Mouse (Mus musculus): Measurements from ENCODE around the gene Igf2. TPM values are rescaled to one million over a fixed set of nuclear protein-coding genes. Genes with fewer than 3 reads are reported as not detected.

Igf2 gene
- total and polyA plus RNA-seq, 2 experiments from 2014 or later: 1,040 to 1,317 TPM

DNA sequence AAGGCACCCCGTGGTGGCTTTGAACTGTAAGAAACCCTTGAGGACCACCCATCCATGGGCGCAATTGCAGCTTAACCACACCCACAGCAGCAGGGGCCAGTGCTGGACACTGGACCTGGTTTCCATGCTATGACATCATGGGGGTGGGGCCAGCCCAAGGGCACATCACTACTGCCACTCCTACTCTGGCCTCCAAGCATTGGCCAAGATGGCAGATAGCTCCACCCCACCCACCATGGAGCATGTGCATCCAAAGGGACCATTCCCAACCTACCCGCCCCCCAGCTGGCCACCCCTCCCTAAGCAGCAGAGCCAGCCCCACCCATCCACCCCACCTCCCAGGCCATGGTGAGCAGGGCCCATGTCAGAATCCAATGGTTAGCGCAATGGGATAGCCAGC is 10.6 kb downstream of the Igf2 start:
- ATAC-seq (ENCODE audit: insufficient read depth, low read depth): peak; percentile 39
- peaks cover 67% of the 10 kb centered on the region for H3K27me3 ChIP-seq (ENCODE audit: control insufficient read depth, insufficient read depth, low read length)
- no peaks in the 10 kb centered on the region for H3K9me3 ChIP-seq (replicated peaks; ENCODE audit: control insufficient read depth, low read length)
- no peak overlapping the region for H3K27ac ChIP-seq (ENCODE audit: low read depth)
- peaks cover 19% of the 10 kb centered on the region for H3K36me3 ChIP-seq (replicated peaks; ENCODE audit: control insufficient read depth, insufficient read depth, low read length)
- no peak overlapping the region for H3K9ac ChIP-seq (replicated peaks; ENCODE audit: low read depth, low read length)
- H3K4me1 ChIP-seq (ENCODE audit: control insufficient read depth, insufficient read depth): no peaks in the 10 kb centered on the region
- peak overlapping the region; percentile 63 for H3K4me3 ChIP-seq (ENCODE audit: low read depth, low read length)
- peak; percentile 67 for DNase-seq (ENCODE audit: low spot score)
- H3K4me2 ChIP-seq (ENCODE audit: low read depth, low read length): peak overlapping the region; percentile 73
- no peak for TF ChIP-seq EP300 (IDR thresholded peaks at IDR 0.05; ENCODE audit: low read depth)
- TF ChIP-seq CTCF (IDR thresholded peaks at IDR 0.05; ENCODE audit: low read depth): no peak
- 48% methylated on average over 4 of the region's 4 CpGs for WGBS

DNA sequence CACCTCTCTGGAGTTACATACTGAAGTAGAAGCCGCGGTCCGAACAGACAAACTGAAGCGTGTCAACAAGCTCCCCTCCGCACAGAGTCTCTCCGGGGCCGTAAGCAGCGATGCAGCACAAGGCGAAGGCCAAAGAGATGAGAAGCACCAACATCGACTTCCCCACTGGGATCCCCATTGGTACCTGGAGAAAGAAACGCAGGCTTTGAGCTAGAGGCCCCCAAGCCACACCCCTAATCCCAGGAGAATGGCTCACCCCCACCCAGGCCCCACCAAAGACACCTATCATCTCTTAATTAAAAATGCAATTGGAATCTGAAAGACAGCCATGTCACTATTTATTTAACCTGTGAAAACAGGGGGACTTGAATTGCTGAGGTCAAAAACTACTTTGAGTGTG is 11.0 kb downstream of the Igf2 start:
- H3K36me3 ChIP-seq (replicated peaks; ENCODE audit: control insufficient read depth, insufficient read depth, low read length): peaks cover 19% of the 10 kb centered on the region
- no peak for ATAC-seq (ENCODE audit: insufficient read depth, low read depth)
- no peaks in the 10 kb centered on the region for H3K4me1 ChIP-seq (ENCODE audit: control insufficient read depth, insufficient read depth)
- TF ChIP-seq EP300 (IDR thresholded peaks at IDR 0.05; ENCODE audit: low read depth): no peak
- TF ChIP-seq CTCF (IDR thresholded peaks at IDR 0.05; ENCODE audit: low read depth): no peak
- peaks cover 62% of the 10 kb centered on the region for H3K27me3 ChIP-seq (ENCODE audit: control insufficient read depth, insufficient read depth, low read length)
- no peak for DNase-seq (ENCODE audit: low spot score)
- no peaks in the 10 kb centered on the region for H3K9me3 ChIP-seq (replicated peaks; ENCODE audit: control insufficient read depth, low read length)
- H3K4me2 ChIP-seq (ENCODE audit: low read depth, low read length): peak overlapping the region; percentile 73
- no peak overlapping the region for H3K9ac ChIP-seq (replicated peaks; ENCODE audit: low read depth, low read length)
- 18% methylated on average over 11 of the region's 11 CpGs for WGBS
- H3K4me3 ChIP-seq (ENCODE audit: low read depth, low read length): peak overlapping the region; percentile 25
- no peak overlapping the region for H3K27ac ChIP-seq (ENCODE audit: low read depth)

DNA sequence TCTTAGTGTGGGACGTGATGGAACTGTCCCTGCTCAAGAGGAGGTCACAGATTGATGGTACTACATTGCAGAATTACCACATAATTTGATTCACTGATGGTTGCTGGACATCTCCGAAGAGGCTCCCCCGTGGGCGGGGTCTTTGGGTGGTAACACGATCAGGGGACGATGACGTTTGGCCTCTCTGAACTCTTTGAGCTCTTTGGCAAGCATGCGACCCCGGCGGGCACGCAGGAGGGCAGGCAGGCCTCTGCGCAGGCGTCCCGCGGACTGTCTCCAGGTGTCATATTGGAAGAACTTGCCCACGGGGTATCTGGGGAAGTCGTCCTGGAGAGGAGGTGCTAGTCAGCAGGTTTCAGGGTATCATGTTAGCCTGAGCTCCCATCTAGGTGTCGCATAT is 12.9 kb downstream of the Igf2 start:
- DNase-seq (ENCODE audit: low spot score) (no peak), ATAC-seq (ENCODE audit: insufficient read depth, low read depth) (no peak)
- H3K9ac ChIP-seq (replicated peaks; ENCODE audit: low read depth, low read length): no peak overlapping the region
- no peak for TF ChIP-seq EP300 (IDR thresholded peaks at IDR 0.05; ENCODE audit: low read depth)
- no peak for TF ChIP-seq CTCF (IDR thresholded peaks at IDR 0.05; ENCODE audit: low read depth)
- H3K27ac ChIP-seq (ENCODE audit: low read depth): no peak overlapping the region
- no peaks in the 10 kb centered on the region for H3K9me3 ChIP-seq (replicated peaks; ENCODE audit: control insufficient read depth, low read length)
- peaks cover 43% of the 10 kb centered on the region for H3K27me3 ChIP-seq (ENCODE audit: control insufficient read depth, insufficient read depth, low read length)
- no peak overlapping the region for H3K4me2 ChIP-seq (ENCODE audit: low read depth, low read length)
- WGBS: 28% methylated on average over 18 of the region's 18 CpGs
- H3K4me1 ChIP-seq (ENCODE audit: control insufficient read depth, insufficient read depth): no peaks in the 10 kb centered on the region
- H3K36me3 ChIP-seq (replicated peaks; ENCODE audit: control insufficient read depth, insufficient read depth, low read length): peaks cover 19% of the 10 kb centered on the region
- H3K4me3 ChIP-seq (ENCODE audit: low read depth, low read length): no peak overlapping the region

DNA sequence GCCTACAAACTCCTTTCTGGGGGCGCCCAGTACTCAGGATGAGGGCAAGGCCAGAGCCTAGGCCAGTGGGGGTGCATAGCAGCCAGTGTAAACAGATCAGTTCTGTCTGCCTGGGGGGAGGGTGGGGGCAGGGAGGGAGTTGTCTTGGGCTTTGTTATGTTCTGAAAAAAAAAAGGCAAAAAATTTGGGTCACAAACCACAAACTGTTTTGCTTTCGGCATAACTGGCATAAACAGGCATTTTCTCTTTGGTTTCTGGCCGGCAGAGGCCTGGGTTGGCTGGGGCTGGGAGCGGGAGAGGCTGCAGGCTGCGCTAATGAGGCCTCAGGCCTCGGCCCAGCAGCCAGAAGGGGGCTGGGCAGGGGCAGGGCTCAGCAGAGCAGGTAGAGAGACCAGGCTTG is 19.9 kb downstream of the Igf2 start:
- Histone ChIP-seq H3K4me1 (ENCODE audit: control insufficient read depth, insufficient read depth) (0 out of 2 replicates have a peak, but pooled peaks cover 7% of the 10 kb centered on the region), H3K9ac (replicated peaks; ENCODE audit: low read depth, low read length) (no peak overlapping the region), H3K27me3 (ENCODE audit: control insufficient read depth, insufficient read depth, low read length) (no peaks in the 10 kb centered on the region), H3K27ac (ENCODE audit: low read depth) (no peak overlapping the region), H3K9me3 (replicated peaks; ENCODE audit: control insufficient read depth, low read length) (no peaks in the 10 kb centered on the region), H3K4me3 (ENCODE audit: low read depth, low read length) (no peak overlapping the region), H3K4me2 (ENCODE audit: low read depth, low read length) (no peak overlapping the region), H3K36me3 (replicated peaks; ENCODE audit: control insufficient read depth, insufficient read depth, low read length) (no peaks in the 10 kb centered on the region)
- no peak for DNase-seq (ENCODE audit: low spot score)
- WGBS: 73% methylated on average over 6 of the region's 6 CpGs
- no peak for ATAC-seq (ENCODE audit: insufficient read depth, low read depth)
- TF ChIP-seq EP300 (IDR thresholded peaks at IDR 0.05; ENCODE audit: low read depth) (no peak), CTCF (IDR thresholded peaks at IDR 0.05; ENCODE audit: low read depth) (no peak)

DNA sequence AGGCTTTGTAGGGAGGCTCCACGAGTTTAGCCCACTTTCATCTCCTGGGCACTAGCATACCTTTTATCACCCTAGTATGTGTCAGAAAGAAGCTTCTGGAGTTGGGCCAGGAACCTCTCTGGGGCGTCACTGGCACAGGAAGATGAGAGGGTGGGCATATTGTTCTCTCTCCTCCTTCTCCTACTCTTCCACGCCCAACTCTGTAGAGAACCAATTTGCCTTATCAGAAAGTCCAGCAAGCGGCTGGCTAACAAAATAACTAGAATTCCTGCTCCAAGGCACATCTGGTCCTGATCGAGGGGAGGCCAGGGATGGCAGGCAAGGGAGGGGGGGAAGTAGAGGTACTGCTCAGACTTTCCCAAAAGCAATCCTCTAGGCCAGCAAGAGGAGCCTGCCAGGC is 21.6 kb downstream of the Igf2 start:
- Histone ChIP-seq H3K36me3 (replicated peaks; ENCODE audit: control insufficient read depth, insufficient read depth, low read length) (no peaks in the 10 kb centered on the region), H3K4me3 (ENCODE audit: low read depth, low read length) (no peak overlapping the region), H3K4me2 (ENCODE audit: low read depth, low read length) (0 out of 2 replicates have a peak overlapping the region, but pooled peaks have one; percentile 18), H3K27me3 (ENCODE audit: control insufficient read depth, insufficient read depth, low read length) (no peaks in the 10 kb centered on the region), H3K4me1 (ENCODE audit: control insufficient read depth, insufficient read depth) (0 out of 2 replicates have a peak, but pooled peaks cover 7% of the 10 kb centered on the region), H3K9me3 (replicated peaks; ENCODE audit: control insufficient read depth, low read length) (no peaks in the 10 kb centered on the region), H3K9ac (replicated peaks; ENCODE audit: low read depth, low read length) (no peak overlapping the region), H3K27ac (ENCODE audit: low read depth) (peak overlapping the region; percentile 59)
- WGBS: 5% methylated on average over 5 of the region's 5 CpGs
- ATAC-seq (ENCODE audit: insufficient read depth, low read depth) (peak; percentile 92), DNase-seq (ENCODE audit: low spot score) (peak; percentile 90)
- TF ChIP-seq CTCF (IDR thresholded peaks at IDR 0.05; ENCODE audit: low read depth) (no peak), EP300 (IDR thresholded peaks at IDR 0.05; ENCODE audit: low read depth) (no peak)

DNA sequence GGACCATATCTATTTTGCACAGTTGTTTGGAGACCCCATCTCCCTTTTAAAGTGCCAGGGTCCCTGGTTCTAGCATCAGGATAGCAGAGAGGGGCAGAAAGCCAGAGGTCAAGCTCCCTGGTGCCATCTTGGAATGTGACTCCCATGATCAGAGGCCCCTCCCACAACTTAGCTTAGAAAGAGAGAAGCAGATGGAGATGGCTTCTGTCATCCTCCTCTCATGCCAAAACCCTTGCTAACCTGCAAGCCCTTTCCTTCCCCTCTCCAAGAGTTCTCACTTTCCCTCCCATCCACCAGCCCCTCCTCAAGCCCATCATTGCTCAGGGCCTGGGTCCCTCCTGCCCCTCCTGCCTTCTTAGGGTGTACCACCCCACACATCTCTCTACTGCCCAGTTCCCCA is 30.4 kb downstream of the Igf2 start:
- DNase-seq (ENCODE audit: low spot score): no peak
- TF ChIP-seq CTCF (IDR thresholded peaks at IDR 0.05; ENCODE audit: low read depth) (no peak), EP300 (IDR thresholded peaks at IDR 0.05; ENCODE audit: low read depth) (no peak)
- no peaks in the 10 kb centered on the region for H3K9me3 ChIP-seq (replicated peaks; ENCODE audit: control insufficient read depth, low read length)
- no peak overlapping the region for H3K4me3 ChIP-seq (ENCODE audit: low read depth, low read length)
- H3K27ac ChIP-seq (ENCODE audit: low read depth): no peak overlapping the region
- H3K36me3 ChIP-seq (replicated peaks; ENCODE audit: control insufficient read depth, insufficient read depth, low read length): no peaks in the 10 kb centered on the region
- H3K4me2 ChIP-seq (ENCODE audit: low read depth, low read length): no peak overlapping the region
- no peak for ATAC-seq (ENCODE audit: insufficient read depth, low read depth)
- no peak overlapping the region for H3K9ac ChIP-seq (replicated peaks; ENCODE audit: low read depth, low read length)
- no peaks in the 10 kb centered on the region for H3K4me1 ChIP-seq (ENCODE audit: control insufficient read depth, insufficient read depth)
- H3K27me3 ChIP-seq (ENCODE audit: control insufficient read depth, insufficient read depth, low read length): no peaks in the 10 kb centered on the region
